Mouse (Mus musculus): Measurements from ENCODE around the gene Nxn.

GRCm38 (mm10) chr11:76392996-76393395 lies 5.9 kb downstream of the Nxn start:
- TF ChIP-seq POLR2A (IDR thresholded peaks at IDR 0.05; ENCODE audit: insufficient read depth, low read depth, low read length) (no peak), CTCF (IDR thresholded peaks at IDR 0.05) (no peak), EP300 (IDR thresholded peaks at IDR 0.05; ENCODE audit: insufficient read depth, low read depth, low read length) (no peak)

All from heart, adult 2 months (tissue).